Mouse (Mus musculus): ENCODE results near the gene Sgpl1. TPM values are rescaled to one million over a fixed set of nuclear protein-coding genes. Genes with fewer than 3 reads are reported as not detected.

The Sgpl1 gene
- polyA plus RNA-seq, 2 experiments = 60.6 to 81.0 TPM

DNA sequence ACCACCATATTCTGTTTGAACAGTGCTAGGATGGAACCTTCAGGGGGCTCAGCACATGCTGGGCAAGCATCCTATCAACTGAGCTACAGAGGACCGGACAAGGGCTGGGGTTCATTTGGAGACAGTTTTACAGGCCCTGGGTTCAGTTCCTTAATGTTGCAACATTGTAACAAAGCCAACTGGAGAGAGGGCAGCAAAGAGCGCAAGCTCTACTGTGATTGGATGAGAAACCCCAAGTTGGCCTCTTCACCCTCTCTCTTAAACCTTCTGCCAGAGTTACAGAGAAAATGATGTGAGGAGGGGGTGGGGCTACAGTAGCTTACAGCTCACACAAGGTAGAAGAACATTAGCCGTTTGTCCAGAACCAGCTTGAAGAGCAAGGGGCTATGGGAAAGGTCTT is 39.5 kb upstream of the Sgpl1 start:
- no peak overlapping the region for H3K27ac ChIP-seq (replicated peaks; ENCODE audit: low read depth, low read length)
- no peaks in the 10 kb centered on the region for H3K9me3 ChIP-seq (ENCODE audit: control insufficient read depth, low read length)
- no peaks in the 10 kb centered on the region for H3K36me3 ChIP-seq (ENCODE audit: control insufficient read depth, insufficient read depth, low read length)
- no peak overlapping the region for H3K4me2 ChIP-seq (replicated peaks; ENCODE audit: low read depth, low read length, severe bottlenecking)
- no peak overlapping the region for H3K9ac ChIP-seq (ENCODE audit: low read depth, low read length, severe bottlenecking)
- H3K4me3 ChIP-seq (replicated peaks; ENCODE audit: low read length) = no peak overlapping the region
- H3K4me1 ChIP-seq (ENCODE audit: control insufficient read depth, insufficient read depth, low read length) = peaks cover 7% of the 10 kb centered on the region
- WGBS = 63% methylated on average over 3 of the region's 3 CpGs
- no peak for TF ChIP-seq POLR2A (IDR thresholded peaks at IDR 0.05; ENCODE audit: borderline replicate concordance, extremely low read depth, insufficient read depth, insufficient read length)
- H3K27me3 ChIP-seq (ENCODE audit: control insufficient read depth, insufficient read depth, low read length) = no peaks in the 10 kb centered on the region
- no peak for DNase-seq (ENCODE audit: low spot score)
- ATAC-seq (ENCODE audit: low FRiP score, low read depth) = no peak

- Histone ChIP-seq H3K9ac (ENCODE audit: low read depth, low read length, severe bottlenecking) (no peak overlapping the region), H3K9me3 (ENCODE audit: control insufficient read depth, low read length) (no peaks in the 10 kb centered on the region), H3K4me2 (replicated peaks; ENCODE audit: low read depth, low read length, severe bottlenecking) (no peak overlapping the region), H3K27ac (replicated peaks; ENCODE audit: low read depth, low read length) (no peak overlapping the region), H3K36me3 (ENCODE audit: control insufficient read depth, insufficient read depth, low read length) (no peaks in the 10 kb centered on the region), H3K27me3 (ENCODE audit: control insufficient read depth, insufficient read depth, low read length) (peaks cover 3% of the 10 kb centered on the region; the same call in 1 of the 2 replicates), H3K4me3 (replicated peaks; ENCODE audit: low read length) (no peak overlapping the region), H3K4me1 (ENCODE audit: control insufficient read depth, insufficient read depth, low read length) (no peaks in the 10 kb centered on the region)
- 62% methylated on average over 6 of the region's 6 CpGs for WGBS
- ATAC-seq (ENCODE audit: low FRiP score, low read depth) (no peak), DNase-seq (ENCODE audit: low spot score) (no peak)
- no peak for TF ChIP-seq POLR2A (IDR thresholded peaks at IDR 0.05; ENCODE audit: borderline replicate concordance, extremely low read depth, insufficient read depth, insufficient read length)
These were observed 32.4 kb upstream of the Sgpl1 start for GRCm38 (mm10) chr10:61179927-61180326.

DNA sequence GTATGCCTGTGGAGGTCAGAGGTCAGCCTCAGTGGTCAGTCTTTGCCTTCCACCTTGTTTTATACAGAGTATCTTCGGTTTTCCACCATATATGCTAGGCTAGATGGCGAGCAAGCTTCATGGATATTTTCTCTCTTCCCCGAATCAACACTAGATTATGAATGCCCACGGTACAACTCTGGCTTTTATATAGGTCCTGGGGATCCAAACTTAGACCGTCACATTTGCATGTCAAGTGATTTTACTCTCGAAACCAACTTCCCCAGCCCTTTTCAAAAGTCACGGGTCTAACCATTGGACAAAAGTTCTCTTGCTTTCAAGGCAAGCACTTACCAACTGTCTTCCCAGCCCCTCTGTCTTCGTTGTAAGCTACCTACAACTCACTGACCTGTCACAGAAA is 31.2 kb upstream of the Sgpl1 start:
- Histone ChIP-seq H3K36me3 (ENCODE audit: control insufficient read depth, insufficient read depth, low read length) (no peaks in the 10 kb centered on the region), H3K27ac (replicated peaks; ENCODE audit: low read depth, low read length) (no peak overlapping the region), H3K27me3 (ENCODE audit: control insufficient read depth, insufficient read depth, low read length) (peaks cover 3% of the 10 kb centered on the region; the same call in 1 of the 2 replicates), H3K9me3 (ENCODE audit: control insufficient read depth, low read length) (no peaks in the 10 kb centered on the region), H3K4me1 (ENCODE audit: control insufficient read depth, insufficient read depth, low read length) (no peaks in the 10 kb centered on the region), H3K4me3 (replicated peaks; ENCODE audit: low read length) (no peak overlapping the region), H3K4me2 (replicated peaks; ENCODE audit: low read depth, low read length, severe bottlenecking) (no peak overlapping the region), H3K9ac (ENCODE audit: low read depth, low read length, severe bottlenecking) (no peak overlapping the region)
- TF ChIP-seq POLR2A (IDR thresholded peaks at IDR 0.05; ENCODE audit: borderline replicate concordance, extremely low read depth, insufficient read depth, insufficient read length) = no peak
- WGBS = 84% methylated on average over 8 of the region's 8 CpGs
- no peak for ATAC-seq (ENCODE audit: low FRiP score, low read depth)
- no peak for DNase-seq (ENCODE audit: low spot score)

- H3K4me2 ChIP-seq (replicated peaks; ENCODE audit: low read depth, low read length, severe bottlenecking) = no peak overlapping the region
- no peak overlapping the region for H3K9ac ChIP-seq (ENCODE audit: low read depth, low read length, severe bottlenecking)
- ATAC-seq (ENCODE audit: low FRiP score, low read depth) (no peak), DNase-seq (ENCODE audit: low spot score) (no peak)
- H3K27me3 ChIP-seq (ENCODE audit: control insufficient read depth, insufficient read depth, low read length) = peaks cover 3% of the 10 kb centered on the region; the same call in 1 of the 2 replicates
- no peak overlapping the region for H3K27ac ChIP-seq (replicated peaks; ENCODE audit: low read depth, low read length)
- TF ChIP-seq POLR2A (IDR thresholded peaks at IDR 0.05; ENCODE audit: borderline replicate concordance, extremely low read depth, insufficient read depth, insufficient read length) = no peak
- H3K36me3 ChIP-seq (ENCODE audit: control insufficient read depth, insufficient read depth, low read length) = no peaks in the 10 kb centered on the region
- WGBS = 82% methylated on average over 4 of the region's 4 CpGs
- H3K4me3 ChIP-seq (replicated peaks; ENCODE audit: low read length) = no peak overlapping the region
- H3K4me1 ChIP-seq (ENCODE audit: control insufficient read depth, insufficient read depth, low read length) = no peaks in the 10 kb centered on the region
- H3K9me3 ChIP-seq (ENCODE audit: control insufficient read depth, low read length) = no peaks in the 10 kb centered on the region
These were observed 30.2 kb upstream of the Sgpl1 start for GRCm38 (mm10) chr10:61177751-61178150.

DNA sequence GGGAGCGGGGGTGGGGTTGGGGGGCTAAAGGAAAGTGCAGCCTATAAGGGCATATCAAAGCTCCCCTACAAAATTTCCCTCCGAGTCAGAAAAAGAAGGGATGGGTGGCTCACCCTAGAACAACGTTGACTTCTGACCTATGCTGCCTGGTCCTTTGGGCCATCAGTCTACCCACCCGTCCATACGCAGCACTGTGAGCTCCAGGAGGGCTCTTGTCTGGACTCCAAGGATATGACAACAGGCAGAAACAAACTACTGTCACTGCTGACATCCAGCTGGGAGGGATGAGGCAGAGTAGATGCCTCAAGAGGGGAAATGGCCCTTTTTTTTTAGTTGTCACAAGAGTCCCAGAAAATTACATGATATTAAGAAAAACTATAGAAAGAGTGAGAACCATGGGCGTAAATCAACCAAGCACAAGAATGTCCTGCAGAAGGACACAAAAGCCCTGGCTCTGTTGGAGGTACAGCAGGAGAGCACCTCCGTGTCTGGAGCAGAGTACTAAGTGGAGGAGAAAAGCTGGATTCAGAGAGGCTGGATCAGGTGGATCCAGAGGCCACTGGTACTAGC is 28.8 kb upstream of the Sgpl1 start:
- no peak overlapping the region for H3K27ac ChIP-seq (replicated peaks; ENCODE audit: low read depth, low read length)
- no peak for TF ChIP-seq POLR2A (IDR thresholded peaks at IDR 0.05; ENCODE audit: borderline replicate concordance, extremely low read depth, insufficient read depth, insufficient read length)
- no peak for DNase-seq (ENCODE audit: low spot score)
- H3K4me3 ChIP-seq (replicated peaks; ENCODE audit: low read length) = no peak overlapping the region
- H3K4me2 ChIP-seq (replicated peaks; ENCODE audit: low read depth, low read length, severe bottlenecking) = no peak overlapping the region; the same call in 1 of the 2 replicates
- H3K9ac ChIP-seq (ENCODE audit: low read depth, low read length, severe bottlenecking) = no peak overlapping the region
- no peaks in the 10 kb centered on the region for H3K36me3 ChIP-seq (ENCODE audit: control insufficient read depth, insufficient read depth, low read length)
- peaks cover 3% of the 10 kb centered on the region; the same call in 1 of the 2 replicates for H3K27me3 ChIP-seq (ENCODE audit: control insufficient read depth, insufficient read depth, low read length)
- WGBS = 51% methylated on average over 7 of the region's 7 CpGs
- no peak for ATAC-seq (ENCODE audit: low FRiP score, low read depth)
- H3K4me1 ChIP-seq (ENCODE audit: control insufficient read depth, insufficient read depth, low read length) = no peaks in the 10 kb centered on the region
- no peaks in the 10 kb centered on the region for H3K9me3 ChIP-seq (ENCODE audit: control insufficient read depth, low read length)

Data from limb, embryonic 14.5 days (tissue).